Mouse (Mus musculus) skeletal muscle tissue, postnatal 0 days (tissue): ENCODE results near the gene Vmn2r106. TPM values are rescaled to one million over a fixed set of nuclear protein-coding genes. Genes with fewer than 3 reads are reported as not detected.

Experiments used
- polyA plus RNA-seq: library from polyadenylated mRNA; unstranded; fragments of >200 nt; fragmentation: Nextera tagmentation; extraction: Ambion mirVana; gene quantifications from 2 replicates; pipeline ENCODE4 v1.2.1, GENCODE M21; 2015

Vmn2r106 gene
- polyA plus RNA-seq: not detected in 2 replicates

GRCm38 (mm10) chr17:20285453-20285852, at the start of gene Vmn2r106:
TSS of gene Vmn2r106 (minus strand) at chr17:20285553.

GRCm38 (mm10) chr17:20234952-20235351, 50.4 kb downstream of the Vmn2r106 start, which contains the start of gene Vmn2r105:
TSS of gene Vmn2r105 (minus strand) at chr17:20235052.

Other genes starting within 250 kb of the Vmn2r106 start
- gene Vmn2r104, start 237.2 kb downstream of the Vmn2r106 start, polyA plus RNA-seq: not detected in 2 replicates
- gene Fpr-rs7, start 171.3 kb downstream of the Vmn2r106 start, polyA plus RNA-seq: not detected in 2 replicates
- not detected in 2 replicates for gene Fpr-rs6, start 102.5 kb downstream of the Vmn2r106 start, polyA plus RNA-seq
- gene Vmn2r105, start 50.5 kb downstream of the Vmn2r106 start, polyA plus RNA-seq: not detected in 2 replicates
- gene Vmn2r107, start 59.7 kb upstream of the Vmn2r106 start, polyA plus RNA-seq: not detected in 2 replicates
- not detected in 2 replicates for gene Vmn1r224, start 128.6 kb upstream of the Vmn2r106 start, polyA plus RNA-seq
- gene Vmn2r108, start 195.8 kb upstream of the Vmn2r106 start, polyA plus RNA-seq: not detected in 2 replicates
- not detected in 2 replicates for gene Vmn1r225, start 212.6 kb upstream of the Vmn2r106 start, polyA plus RNA-seq